Mouse (Mus musculus): Measurements from ENCODE around the gene Cypt15.
"Not testable (repeated sequence)": the region's sequence is repeated elsewhere in the genome, so short reads cannot be mapped to it uniquely, and the experiment has no call there.

Gene Cypt15

DNA sequence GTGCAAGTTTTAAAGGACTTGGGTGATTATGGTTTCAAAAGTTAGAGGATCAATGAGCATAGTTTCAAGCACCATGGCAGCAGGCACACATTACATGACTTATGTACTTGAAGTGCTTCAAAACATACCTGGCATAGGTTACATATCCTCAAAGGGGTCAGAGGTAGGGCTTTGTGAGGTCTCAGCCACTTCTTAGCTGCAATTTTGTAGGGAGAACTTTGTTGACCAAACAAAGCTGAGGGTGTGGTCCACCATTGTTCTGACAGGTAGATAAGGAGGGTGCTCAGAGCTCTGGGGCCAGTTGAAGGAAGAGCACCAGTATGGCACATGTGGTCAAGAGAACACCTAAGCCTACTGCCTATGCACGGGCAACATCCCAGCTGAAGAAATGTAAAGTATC lies at the start of gene Cypt15:
Cypt15 (plus strand) TSS at position 301 of the 400 bp plus-strand sequence.
- not testable (repeated sequence) for DNase-seq (ENCODE audit: low spot score in 2 of 2)

- no peak for DNase-seq (ENCODE audit: low spot score in 2 of 2)
Measured at GRCm38 (mm10) chrX:39370932-39371331, 24.9 kb downstream of the Cypt15 start.

DNA sequence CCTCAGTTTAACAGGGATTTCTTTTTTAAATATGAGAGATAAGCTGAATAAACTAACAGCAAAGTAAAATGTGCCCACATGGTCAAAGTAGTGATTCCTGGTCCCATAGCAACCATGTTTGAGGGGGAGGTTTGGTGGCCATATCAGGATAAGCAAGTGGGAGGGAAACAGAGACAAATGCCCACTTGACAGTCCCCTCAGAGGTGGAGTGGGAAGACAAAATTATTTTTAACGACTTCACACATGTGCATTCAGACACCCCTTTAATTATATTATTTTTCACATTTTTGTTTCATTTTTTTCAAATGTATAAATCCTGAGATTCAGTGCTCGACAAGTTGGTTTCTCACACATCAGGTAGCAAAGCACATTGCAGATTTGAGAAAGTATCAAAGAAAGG lies 32.8 kb downstream of the Cypt15 start:
- peak; percentile 1 to 20 for DNase-seq (ENCODE audit: low spot score in 2 of 2)

DNA sequence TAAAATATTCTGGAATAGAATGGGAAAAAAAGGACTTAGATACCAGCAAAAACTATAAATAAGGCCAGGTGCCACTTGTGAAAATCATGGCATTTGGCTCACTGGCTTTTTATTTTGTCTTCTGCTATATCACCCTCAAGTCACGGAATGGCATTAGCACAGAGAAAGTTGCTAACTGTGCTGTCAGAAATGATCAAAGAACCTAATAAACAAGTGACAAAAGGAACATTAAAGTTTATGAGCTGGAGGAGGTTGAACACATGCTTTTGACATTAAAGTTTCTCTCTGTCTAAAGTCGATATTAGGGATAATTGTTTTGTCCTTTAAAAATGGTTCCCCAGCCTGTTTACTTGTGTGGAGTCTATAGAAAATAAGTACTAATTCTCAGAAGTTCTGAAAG lies 37.7 kb downstream of the Cypt15 start:
- DNase-seq (ENCODE audit: low spot score in 2 of 2) = no peak
